Mouse (Mus musculus): Measurements from ENCODE around the gene Wdr63. TPM values are rescaled to one million over a fixed set of nuclear protein-coding genes. Genes with fewer than 3 reads are reported as not detected.

Wdr63 gene
- polyA plus RNA-seq, 1 experiment: not detected

DNA sequence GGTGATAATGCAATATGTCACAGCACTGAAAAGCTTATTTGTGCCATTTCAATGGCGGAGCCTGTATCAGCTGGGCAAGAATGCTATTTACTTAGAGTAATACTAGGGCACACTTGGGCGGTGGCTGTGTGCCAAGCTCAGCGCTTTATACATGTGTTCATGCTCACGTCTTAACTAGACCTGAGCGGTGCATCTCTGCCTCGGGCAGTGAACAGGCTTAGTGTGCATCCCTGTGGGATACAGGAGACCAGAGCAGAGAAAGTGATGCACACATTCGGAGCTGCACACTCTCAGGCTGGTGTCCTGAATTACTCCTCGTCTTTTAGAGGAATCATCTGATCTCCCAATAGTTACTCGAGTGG is 15.5 kb upstream of the Wdr63 start:
- TF ChIP-seq POLR2A (IDR thresholded peaks at IDR 0.05; ENCODE audit: borderline replicate concordance, low read depth, low read length) (no peak), CTCF (IDR thresholded peaks at IDR 0.05; ENCODE audit: low read depth, low read length) (no peak)
- H3K4me1 ChIP-seq (ENCODE audit: control insufficient read depth, insufficient read depth, low read length): peaks cover 3% of the 10 kb centered on the region
- no peak overlapping the region for H3K4me3 ChIP-seq (ENCODE audit: insufficient read depth, low read length)
- no peak overlapping the region for H3K27ac ChIP-seq (ENCODE audit: insufficient read depth, low read depth, low read length)

DNA sequence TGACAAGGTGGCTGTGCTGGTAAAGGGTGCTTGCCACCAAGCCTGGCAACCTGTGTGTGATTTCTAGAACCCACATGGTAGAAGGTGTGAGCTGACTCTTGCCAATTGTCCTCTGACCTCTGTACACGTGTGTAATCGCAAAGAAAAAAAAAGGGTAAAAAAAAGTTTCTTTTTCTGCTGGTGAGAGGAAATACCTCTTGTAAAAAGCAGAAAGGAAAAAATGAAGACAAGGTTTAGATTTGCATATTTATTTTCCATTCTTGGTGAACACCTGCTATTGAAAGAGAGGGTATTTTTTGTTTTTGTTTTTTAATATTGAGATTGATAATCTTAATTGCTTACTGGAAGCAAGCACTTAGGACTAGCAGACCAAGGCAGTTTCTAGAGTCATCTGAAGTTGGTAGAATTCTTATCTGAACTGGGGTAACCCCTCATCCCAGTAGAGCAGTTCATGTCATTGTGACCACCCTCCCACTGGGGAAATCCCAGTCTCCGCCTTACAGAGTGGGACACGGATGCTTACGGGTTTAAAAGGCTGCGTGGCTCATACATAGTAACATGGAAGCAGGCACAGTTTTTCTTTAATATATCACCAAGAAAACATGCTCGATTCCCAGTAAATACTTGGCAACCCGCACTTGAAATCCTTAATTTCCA is 15.0 kb upstream of the Wdr63 start:
- Histone ChIP-seq H3K4me1 (ENCODE audit: control insufficient read depth, insufficient read depth, low read length) (peaks cover 8% of the 10 kb centered on the region), H3K4me3 (ENCODE audit: insufficient read depth, low read length) (no peak overlapping the region), H3K27ac (ENCODE audit: insufficient read depth, low read depth, low read length) (no peak overlapping the region)
- TF ChIP-seq POLR2A (IDR thresholded peaks at IDR 0.05; ENCODE audit: borderline replicate concordance, low read depth, low read length) (no peak), CTCF (IDR thresholded peaks at IDR 0.05; ENCODE audit: low read depth, low read length) (no peak)

DNA sequence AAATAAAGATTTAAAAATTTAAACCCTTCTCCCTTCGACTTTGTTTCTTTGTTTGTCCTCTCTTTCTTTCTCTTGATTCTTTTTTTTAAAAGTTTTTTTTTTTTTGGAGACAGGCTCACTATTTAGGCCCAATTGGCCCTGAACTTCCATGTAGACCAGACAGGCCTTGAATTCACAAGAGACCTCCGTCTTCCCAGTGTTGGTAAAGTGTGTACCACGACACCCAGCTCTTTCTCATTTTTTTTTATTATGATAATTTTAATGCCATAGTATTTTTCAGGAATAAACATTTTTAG is 14.1 kb upstream of the Wdr63 start:
- Histone ChIP-seq H3K27ac (ENCODE audit: insufficient read depth, low read depth, low read length) (no peak overlapping the region), H3K4me1 (ENCODE audit: control insufficient read depth, insufficient read depth, low read length) (peaks cover 17% of the 10 kb centered on the region), H3K4me3 (ENCODE audit: insufficient read depth, low read length) (no peak overlapping the region)
- no peak for TF ChIP-seq CTCF (IDR thresholded peaks at IDR 0.05; ENCODE audit: low read depth, low read length)
- TF ChIP-seq POLR2A (IDR thresholded peaks at IDR 0.05; ENCODE audit: borderline replicate concordance, low read depth, low read length): no peak

DNA sequence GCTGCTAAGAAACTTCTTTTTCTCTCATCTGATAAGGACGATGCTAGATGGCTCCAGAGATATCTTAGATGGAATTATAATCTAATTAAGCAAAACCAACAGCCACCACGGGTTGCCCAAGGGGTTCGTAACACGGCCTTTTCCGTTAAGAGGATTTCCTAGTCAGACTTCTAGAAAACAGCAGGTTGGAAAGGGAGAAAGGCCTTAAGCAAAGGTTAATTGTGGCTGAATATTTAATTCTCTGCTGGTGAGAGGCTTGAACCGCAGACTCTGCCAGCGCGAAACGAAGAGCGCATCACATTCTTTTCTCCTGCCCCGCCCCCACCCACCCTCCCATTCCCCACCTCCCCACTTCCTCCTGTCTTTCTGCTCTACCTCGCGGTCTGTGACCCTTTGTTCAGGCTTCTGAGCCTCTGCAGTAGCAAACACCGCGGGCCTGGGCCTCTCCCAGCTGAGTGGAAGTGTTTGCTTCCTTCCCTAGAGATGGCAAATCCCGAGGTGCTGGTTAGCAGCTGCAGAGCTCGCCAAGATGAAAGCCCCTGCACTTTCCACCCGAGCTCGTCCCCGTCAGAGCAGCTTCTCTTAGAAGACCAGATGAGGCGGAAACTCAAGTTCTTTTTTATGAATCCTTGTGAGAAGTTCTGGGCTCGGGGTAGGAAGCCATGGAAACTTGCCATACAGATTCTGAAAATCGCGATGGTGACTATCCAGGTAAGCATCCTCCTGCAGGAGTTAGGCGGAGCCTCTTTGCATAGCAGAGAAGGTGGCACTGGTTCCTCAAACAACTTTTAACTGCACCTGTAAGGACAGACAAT is 13.6 kb upstream of the Wdr63 start:
- Histone ChIP-seq H3K27ac (ENCODE audit: insufficient read depth, low read depth, low read length) (no peak overlapping the region), H3K4me1 (ENCODE audit: control insufficient read depth, insufficient read depth, low read length) (peaks cover 21% of the 10 kb centered on the region), H3K4me3 (ENCODE audit: insufficient read depth, low read length) (no peak overlapping the region)
- TF ChIP-seq CTCF (IDR thresholded peaks at IDR 0.05; ENCODE audit: low read depth, low read length): no peak
- no peak for TF ChIP-seq POLR2A (IDR thresholded peaks at IDR 0.05; ENCODE audit: borderline replicate concordance, low read depth, low read length)

- TF ChIP-seq CTCF (IDR thresholded peaks at IDR 0.05; ENCODE audit: low read depth, low read length) (no peak), POLR2A (IDR thresholded peaks at IDR 0.05; ENCODE audit: borderline replicate concordance, low read depth, low read length) (no peak)
- Histone ChIP-seq H3K4me1 (ENCODE audit: control insufficient read depth, insufficient read depth, low read length) (peaks cover 33% of the 10 kb centered on the region), H3K27ac (ENCODE audit: insufficient read depth, low read depth, low read length) (peak overlapping the region; percentile 40), H3K4me3 (ENCODE audit: insufficient read depth, low read length) (0 out of 2 replicates have a peak overlapping the region, but pooled peaks have one; percentile 13)
Measured at GRCm38 (mm10) chr3:146117997-146118457, 10.1 kb upstream of the Wdr63 start.

GRCm38 (mm10) chr3:146117258-146117996 is 9.5 kb upstream of the Wdr63 start, which contains the start of gene Mcoln3:
Gene Mcoln3, plus strand, starts transcription at chr3:146117450.
- peaks cover 34% of the 10 kb centered on the region for H3K4me1 ChIP-seq (ENCODE audit: control insufficient read depth, insufficient read depth, low read length)
- TF ChIP-seq CTCF (IDR thresholded peaks at IDR 0.05; ENCODE audit: low read depth, low read length) (no peak), POLR2A (IDR thresholded peaks at IDR 0.05; ENCODE audit: borderline replicate concordance, low read depth, low read length) (no peak)
- 0 out of 2 replicates have a peak within 1 kb of the TSS, but pooled peaks have one; percentile 13 for H3K4me3 ChIP-seq (ENCODE audit: insufficient read depth, low read length)
- H3K27ac ChIP-seq (ENCODE audit: insufficient read depth, low read depth, low read length): peak within 1 kb of the TSS; percentile 40

DNA sequence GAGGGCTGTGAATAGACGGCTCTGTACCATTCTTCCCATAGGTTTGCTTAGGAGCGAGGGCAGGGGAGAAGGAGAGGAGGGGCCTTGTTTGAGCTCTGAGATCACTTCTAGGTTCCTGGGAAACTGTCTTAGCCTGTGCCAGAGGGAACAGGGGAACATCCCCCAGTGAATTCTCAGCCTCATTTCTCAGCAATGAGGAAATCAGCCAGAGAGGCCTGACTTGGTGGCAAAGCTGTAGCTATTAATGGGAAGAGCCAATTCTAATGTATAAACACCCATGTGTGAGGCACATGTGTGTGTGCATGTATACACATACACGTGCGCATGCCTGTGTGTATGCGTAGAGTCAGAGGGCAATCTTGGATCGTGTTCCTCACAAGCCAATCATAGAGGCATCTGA is 3.0 kb upstream of the Wdr63 start:
- TF ChIP-seq CTCF (IDR thresholded peaks at IDR 0.05; ENCODE audit: low read depth, low read length) (no peak), POLR2A (IDR thresholded peaks at IDR 0.05; ENCODE audit: borderline replicate concordance, low read depth, low read length) (no peak)
- peak overlapping the region; percentile 73 for H3K27ac ChIP-seq (ENCODE audit: insufficient read depth, low read depth, low read length)
- no peak overlapping the region for H3K4me3 ChIP-seq (ENCODE audit: insufficient read depth, low read length)
- H3K4me1 ChIP-seq (ENCODE audit: control insufficient read depth, insufficient read depth, low read length): peaks cover 43% of the 10 kb centered on the region

DNA sequence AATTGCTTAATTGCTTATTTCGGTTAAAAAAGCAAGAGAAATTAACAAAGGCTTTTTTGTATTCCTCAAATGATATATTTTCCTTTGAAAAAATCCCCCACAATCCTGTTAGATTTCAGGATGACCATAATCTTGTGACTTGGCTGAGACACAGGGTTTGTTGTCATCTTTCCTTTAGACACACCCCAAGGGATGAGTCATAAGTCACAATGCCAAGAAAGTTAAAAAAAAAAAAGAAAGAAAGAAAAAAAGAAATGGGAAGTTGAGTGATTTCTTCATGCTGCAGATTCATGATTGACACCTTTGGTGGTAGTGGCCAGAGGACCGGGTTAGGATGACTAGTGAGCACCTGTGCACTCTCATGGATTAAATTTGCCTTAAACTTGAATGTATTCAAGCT is 2.4 kb upstream of the Wdr63 start:
- TF ChIP-seq CTCF (IDR thresholded peaks at IDR 0.05; ENCODE audit: low read depth, low read length): no peak
- TF ChIP-seq POLR2A (IDR thresholded peaks at IDR 0.05; ENCODE audit: borderline replicate concordance, low read depth, low read length): no peak
- peak overlapping the region; percentile 73 for H3K27ac ChIP-seq (ENCODE audit: insufficient read depth, low read depth, low read length)
- no peak overlapping the region for H3K4me3 ChIP-seq (ENCODE audit: insufficient read depth, low read length)
- H3K4me1 ChIP-seq (ENCODE audit: control insufficient read depth, insufficient read depth, low read length): peaks cover 43% of the 10 kb centered on the region

- H3K4me1 ChIP-seq (ENCODE audit: control insufficient read depth, insufficient read depth, low read length): peaks cover 41% of the 10 kb centered on the region
- peak overlapping the region; percentile 98 for H3K27ac ChIP-seq (ENCODE audit: insufficient read depth, low read depth, low read length)
- H3K4me3 ChIP-seq (ENCODE audit: insufficient read depth, low read length): no peak overlapping the region
- no peak for TF ChIP-seq POLR2A (IDR thresholded peaks at IDR 0.05; ENCODE audit: borderline replicate concordance, low read depth, low read length)
- TF ChIP-seq CTCF (IDR thresholded peaks at IDR 0.05; ENCODE audit: low read depth, low read length): no peak
Measured at GRCm38 (mm10) chr3:146108945-146109344, 1.0 kb upstream of the Wdr63 start.
